Mouse (Mus musculus): ENCODE data around the gene Gjc1. TPM values are rescaled to one million over a fixed set of nuclear protein-coding genes. Genes with fewer than 3 reads are reported as not detected.

Gene Gjc1
- total RNA-seq, 2 experiments from 2014 or later: 12.0 to 16.4 TPM

GRCm38 (mm10) chr11:102772771-102773700 lies 46.5 kb downstream of the Gjc1 start:
- DNase-seq (ENCODE audit: low spot score in 2 of 2): no peak

DNA sequence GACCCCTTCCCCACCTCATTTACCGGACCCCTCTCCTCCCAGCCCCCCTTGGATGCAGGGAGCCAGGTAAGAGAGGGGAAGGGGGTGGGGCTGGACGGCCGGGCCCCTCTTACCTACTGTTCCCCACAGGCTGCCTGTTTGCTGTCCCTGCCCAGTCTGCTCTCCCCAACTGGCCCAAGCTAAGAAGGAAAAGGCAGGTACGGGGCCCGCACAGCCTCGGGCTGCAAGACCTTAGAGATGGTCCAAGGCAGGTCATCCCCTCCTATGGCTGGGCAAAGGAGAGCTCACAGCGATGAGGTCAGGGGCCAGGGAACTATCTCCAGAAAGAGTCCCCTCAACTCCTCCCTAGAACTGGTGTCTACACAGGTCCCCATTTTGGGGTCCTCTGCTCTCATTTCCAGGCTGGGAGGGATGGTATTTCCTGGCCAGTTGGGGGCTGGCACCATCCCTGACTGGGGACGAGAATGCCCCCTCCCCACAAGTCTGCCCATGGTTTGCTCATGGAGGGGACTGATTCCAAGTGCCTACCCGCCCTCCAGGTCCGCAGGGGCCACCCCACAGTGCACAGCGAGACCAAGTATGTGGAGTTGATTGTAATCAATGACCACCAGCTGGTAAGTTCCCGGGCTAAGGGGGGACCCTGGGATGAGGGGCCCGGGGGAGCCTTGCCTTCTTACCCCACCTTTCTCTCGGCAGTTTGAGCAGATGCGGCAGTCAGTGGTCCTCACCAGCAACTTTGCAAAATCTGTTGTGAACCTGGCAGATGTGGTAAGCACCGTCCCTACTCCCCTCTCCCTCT lies 47.4 kb downstream of the Gjc1 start:
- no peak for DNase-seq (ENCODE audit: low spot score in 2 of 2)

DNA sequence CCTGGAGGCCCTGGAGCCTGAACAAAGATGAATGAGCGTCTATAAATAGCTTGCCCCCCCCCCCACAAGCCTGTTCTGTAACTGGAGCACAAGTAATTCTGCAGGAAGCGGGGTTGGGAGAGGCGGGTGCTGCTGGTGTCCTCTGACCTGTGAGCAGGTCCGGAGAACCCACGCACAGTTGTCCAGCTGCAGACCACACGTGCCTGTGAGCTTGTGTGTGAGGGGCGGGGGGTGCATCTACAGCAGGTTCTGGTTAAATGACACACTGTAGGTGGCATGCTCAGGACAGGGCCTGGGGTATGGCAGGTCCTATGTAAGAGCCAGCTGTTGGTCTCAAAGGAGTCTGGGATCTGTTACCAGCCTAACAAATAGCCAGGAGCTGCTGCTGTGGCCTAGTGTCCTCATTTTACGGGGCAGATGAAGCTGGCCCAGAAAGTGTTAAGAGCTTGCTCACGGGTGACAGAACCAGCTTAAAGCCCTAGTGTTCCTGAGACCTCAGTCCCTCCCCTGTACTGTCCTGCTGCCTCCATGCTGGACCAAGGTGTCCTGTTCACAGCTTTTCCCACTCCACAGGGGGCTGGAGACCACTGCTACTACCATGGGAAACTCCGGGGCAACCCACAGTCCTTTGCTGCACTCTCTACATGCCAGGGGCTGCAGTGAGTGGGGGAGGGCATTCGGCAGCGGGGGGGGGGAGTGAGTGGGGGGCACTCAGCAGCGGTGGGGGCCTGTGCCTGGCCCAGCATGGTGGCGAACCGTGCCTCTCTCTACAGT lies 48.7 kb downstream of the Gjc1 start:
- no peak for DNase-seq (ENCODE audit: low spot score in 2 of 2)

DNA sequence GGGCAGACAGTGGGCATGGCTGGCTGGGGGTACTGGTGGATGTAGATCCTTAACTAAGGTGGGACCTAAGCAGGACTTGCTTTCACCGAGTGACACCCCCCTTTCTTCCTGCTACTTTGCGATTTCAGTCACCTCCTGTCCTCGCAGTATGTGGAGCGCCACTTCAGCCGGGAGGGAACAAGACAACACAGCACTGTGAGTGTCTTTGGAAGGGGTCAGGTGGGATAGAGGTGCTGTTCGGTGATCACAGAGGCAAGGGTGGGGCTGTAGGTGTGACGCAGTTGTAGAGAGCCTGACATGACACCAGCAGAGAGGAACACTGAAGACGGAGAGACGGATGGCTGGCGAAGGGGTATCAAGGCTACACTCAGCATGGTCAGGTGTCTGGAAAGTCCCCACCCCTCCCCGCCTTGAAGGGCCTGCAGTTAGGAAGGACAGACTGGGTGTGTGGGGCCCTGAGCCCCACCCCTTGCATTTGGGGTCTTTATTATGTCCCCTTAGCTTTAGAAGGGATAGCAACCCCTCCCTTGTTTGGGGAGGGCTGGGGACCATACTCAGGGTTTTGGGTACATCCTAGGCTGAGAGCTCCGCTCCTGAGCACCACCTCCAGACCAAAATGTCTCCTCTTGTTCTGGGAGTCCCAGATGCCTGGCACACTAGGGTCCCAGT lies 49.4 kb downstream of the Gjc1 start:
- no peak for DNase-seq (ENCODE audit: low spot score in 2 of 2)

- DNase-seq (ENCODE audit: low spot score in 2 of 2): no peak
Observed at GRCm38 (mm10) chr11:102769141-102769540, 50.4 kb downstream of the Gjc1 start.

DNA sequence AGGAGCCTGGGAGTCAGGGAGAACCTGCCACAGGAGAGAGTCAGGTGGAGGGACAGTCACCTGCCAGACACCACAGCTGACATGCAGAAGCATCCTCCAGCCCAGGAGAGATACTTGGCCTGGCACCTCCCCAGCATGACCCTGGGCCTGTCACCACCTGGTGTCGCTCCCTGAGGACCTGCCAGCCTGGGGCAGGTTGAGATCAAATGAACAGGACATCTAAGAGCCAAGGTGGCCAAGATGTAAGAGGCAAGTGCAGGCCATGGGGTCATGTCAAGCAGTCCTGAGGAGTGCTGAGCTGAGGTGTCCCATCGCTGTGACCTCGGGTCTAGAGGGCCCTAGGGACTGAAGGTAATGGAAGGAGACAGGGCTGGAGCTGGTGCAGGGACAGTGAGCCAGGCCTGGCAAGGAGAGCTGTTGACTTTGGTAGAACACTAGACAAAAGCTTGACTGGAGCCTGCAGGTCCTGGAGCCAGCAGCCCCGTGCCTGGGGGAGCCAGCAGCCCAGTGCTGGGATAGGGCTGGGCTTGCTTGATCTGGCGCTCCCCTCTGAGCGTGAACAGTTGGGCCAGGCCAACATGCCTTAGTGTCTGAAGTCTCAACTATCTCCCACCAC lies 52.3 kb downstream of the Gjc1 start:
- DNase-seq (ENCODE audit: low spot score in 2 of 2): no peak

DNA sequence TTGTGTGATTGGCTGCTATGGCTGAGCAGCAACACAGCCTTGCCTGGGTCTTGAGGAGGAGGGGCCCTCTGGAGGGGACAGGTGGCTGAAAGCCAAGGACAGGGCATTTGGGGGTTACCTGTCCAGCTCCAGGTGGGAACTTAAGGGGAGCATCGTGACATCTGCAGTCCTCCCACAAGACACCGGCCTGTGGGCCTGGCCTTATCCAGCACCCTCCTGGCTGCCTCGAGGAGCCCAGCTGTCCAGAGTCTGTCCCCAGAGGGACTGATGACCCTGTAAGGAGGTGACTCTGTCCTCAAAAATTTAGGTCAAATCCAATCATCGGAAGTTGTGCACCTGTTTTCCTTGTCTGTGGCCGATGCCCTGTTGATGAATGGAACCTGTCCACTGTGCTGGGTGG lies 54.1 kb downstream of the Gjc1 start:
- no peak for DNase-seq (ENCODE audit: low spot score in 2 of 2)

- DNase-seq (ENCODE audit: low spot score in 2 of 2): no peak
Observed at GRCm38 (mm10) chr11:102763009-102763767, 56.3 kb downstream of the Gjc1 start.

DNA sequence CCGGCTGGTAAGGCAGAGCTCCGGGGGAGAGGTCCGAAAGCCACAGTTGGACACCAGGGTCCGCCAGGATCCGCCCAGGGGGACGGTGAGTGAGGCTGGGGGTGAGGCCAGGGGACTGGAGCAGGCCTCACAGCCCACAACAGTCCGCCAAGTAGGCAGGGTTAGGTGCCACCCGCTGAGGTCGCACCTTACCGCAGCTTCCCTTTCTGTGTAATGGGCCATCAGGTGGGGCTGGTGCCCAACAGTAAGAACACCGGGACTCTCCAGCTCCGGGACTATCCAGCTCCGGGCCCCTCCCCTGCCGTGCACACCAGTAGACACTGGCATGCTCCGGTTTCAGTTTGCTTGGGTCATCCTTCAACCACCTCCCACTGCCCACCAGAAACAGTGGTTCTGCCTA lies 57.3 kb downstream of the Gjc1 start:
- no peak for DNase-seq (ENCODE audit: low spot score in 2 of 2)

GRCm38 (mm10) chr11:102761309-102762210 lies 57.9 kb downstream of the Gjc1 start, which contains the start of gene Adam11:
TSS of gene Adam11 (plus strand) at chr11:102761439.
- DNase-seq (ENCODE audit: low spot score in 2 of 2): no peak

GRCm38 (mm10) chr11:102760805-102761308 lies 58.6 kb downstream of the Gjc1 start:
- no peak for DNase-seq (ENCODE audit: low spot score in 2 of 2)

GRCm38 (mm10) chr11:102758977-102759376 lies 60.5 kb downstream of the Gjc1 start:
- DNase-seq (ENCODE audit: low spot score in 2 of 2): no peak

- no peak for DNase-seq (ENCODE audit: low spot score in 2 of 2)
Observed at GRCm38 (mm10) chr11:102755391-102755790, 64.1 kb downstream of the Gjc1 start.

- no peak for DNase-seq (ENCODE audit: low spot score in 2 of 2)
Observed at GRCm38 (mm10) chr11:102754416-102754815, 65.1 kb downstream of the Gjc1 start.

DNA sequence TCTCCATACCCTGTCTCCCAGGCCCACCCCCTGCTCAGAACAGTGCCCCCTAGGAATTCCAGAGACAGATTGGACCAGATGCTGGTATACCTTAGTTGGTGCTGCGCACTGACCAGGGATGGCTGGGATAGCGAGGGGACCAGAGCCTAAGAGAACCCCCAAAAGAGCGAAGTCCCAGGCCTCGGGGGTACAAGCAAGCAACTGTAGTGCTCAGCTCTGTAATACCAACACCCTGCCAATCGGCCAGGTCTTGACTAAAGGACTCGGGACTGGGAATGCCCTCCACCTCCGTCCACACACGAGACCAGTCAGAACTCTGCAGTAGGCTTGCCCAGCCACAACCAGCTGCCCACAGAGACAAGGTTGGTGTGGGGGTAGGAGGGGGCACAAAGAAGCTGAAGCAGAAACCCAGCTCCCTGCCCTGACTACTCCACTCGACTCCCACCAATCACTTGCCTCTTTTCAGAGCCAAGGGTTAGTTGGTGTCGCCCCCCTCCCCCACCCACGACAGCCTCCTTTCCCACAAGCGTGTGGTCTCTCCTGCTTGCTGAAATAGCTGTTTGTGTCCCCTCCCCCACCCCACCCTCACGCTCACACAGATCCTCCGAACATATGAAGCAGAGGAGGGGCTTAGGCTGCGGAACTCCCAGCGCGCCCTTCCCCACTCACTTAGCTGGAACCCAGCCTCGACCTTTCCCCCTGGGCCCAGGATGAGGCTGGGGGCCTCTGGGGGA lies 65.7 kb downstream of the Gjc1 start:
- no peak for DNase-seq (ENCODE audit: low spot score in 2 of 2)

DNA sequence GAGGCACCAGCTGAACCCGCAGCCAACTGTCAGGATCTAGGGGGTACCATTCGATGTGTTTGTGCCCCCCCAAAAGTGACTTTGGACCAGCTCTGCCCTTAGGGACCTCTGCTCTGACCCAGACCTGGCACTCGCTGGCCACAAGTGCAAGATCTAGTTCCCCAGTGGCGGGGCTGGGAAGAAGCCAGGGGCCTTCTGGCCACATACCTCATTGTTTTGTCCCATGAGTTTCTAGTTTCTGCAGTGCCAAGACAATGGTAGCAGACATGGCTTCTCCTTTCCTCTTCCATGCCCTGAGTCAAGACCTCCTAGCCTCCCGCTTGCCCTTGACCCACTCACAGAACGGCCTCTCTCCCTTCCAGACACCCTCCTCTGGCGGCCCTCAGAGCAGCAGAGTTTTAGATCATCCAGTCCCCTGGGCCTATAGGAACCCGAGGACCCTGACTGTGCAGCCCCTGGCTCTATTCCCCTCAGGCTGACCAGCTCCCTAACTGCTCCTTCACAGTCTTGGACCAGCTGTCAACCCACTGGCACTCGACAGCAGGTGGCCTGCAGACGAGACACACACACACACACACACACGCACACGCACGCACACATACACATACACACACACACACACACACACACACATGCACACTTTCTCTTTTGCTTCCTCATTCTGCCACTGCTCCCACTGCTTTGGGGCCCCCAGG lies 66.5 kb downstream of the Gjc1 start:
- DNase-seq (ENCODE audit: low spot score in 2 of 2): no peak

- peak in 1 of 2 experiments; percentile 38 for DNase-seq (ENCODE audit: low spot score in 2 of 2)
Observed at GRCm38 (mm10) chr11:102749712-102750111, 69.8 kb downstream of the Gjc1 start.
